Mouse (Mus musculus): ENCODE measurements around the gene Ttll8. TPM values are rescaled to one million over a fixed set of nuclear protein-coding genes. Genes with fewer than 3 reads are reported as not detected.

Ttll8 gene
- polyA plus RNA-seq, 1 experiment from 2014 or later = not detected

DNA sequence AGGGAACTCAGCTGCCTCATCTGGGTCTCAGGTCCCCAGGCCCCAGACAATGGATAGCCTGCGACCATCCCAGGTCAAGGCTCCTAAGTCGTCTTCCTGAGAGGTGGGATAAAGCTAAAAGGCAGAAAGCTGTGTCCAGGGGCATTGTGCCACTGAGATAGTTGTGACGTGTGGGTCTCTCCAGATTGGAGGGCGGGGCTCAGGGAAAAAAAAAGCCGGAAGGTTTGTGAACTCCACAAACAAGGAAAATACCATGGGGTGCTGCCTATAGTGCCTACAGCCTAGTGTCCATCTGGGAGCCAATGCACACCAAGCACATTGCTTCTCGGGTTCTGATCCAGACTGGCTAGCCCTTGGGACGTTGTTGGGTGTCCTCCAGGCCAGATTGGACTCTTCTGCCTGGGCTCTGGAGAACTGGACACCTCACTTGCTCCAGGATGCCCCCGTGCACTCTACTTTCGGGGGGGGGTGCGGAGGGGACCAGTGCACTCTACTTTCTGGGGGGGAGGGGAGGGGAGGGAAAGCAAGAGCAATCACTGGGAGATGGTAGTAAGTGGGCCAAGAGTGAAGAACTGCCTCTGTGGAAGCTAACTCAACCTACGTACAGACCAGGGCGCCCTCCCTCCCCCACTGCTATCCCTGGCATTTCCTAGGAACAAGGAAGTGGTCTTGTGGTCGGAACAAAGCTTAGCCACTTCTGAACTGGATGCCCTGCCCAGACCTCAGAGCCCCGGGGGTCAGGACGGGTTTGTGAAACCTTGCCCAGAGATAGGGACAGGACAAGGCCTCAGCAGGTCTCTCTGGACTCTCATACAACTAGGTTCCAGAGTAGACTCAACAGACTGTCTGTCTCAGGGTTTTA, 99.0 kb downstream of the Ttll8 start:
- 69% methylated on average over 15 of the region's 15 CpGs for WGBS
- Histone ChIP-seq H3K36me3 (no peaks in the 10 kb centered on the region), H3K9ac (no peak overlapping the region), H3K9me3 (no peaks in the 10 kb centered on the region), H3K4me2 (no peak overlapping the region), H3K27me3 (no peaks in the 10 kb centered on the region), H3K27ac (peak overlapping the region; percentile 35; the same call in 1 of the 2 replicates), H3K4me3 (no peak overlapping the region), H3K4me1 (peaks cover 50% of the 10 kb centered on the region)
- ATAC-seq (ENCODE audit: insufficient number of reproducible peaks, low FRiP score, low TSS enrichment, low read depth) = no peak

DNA sequence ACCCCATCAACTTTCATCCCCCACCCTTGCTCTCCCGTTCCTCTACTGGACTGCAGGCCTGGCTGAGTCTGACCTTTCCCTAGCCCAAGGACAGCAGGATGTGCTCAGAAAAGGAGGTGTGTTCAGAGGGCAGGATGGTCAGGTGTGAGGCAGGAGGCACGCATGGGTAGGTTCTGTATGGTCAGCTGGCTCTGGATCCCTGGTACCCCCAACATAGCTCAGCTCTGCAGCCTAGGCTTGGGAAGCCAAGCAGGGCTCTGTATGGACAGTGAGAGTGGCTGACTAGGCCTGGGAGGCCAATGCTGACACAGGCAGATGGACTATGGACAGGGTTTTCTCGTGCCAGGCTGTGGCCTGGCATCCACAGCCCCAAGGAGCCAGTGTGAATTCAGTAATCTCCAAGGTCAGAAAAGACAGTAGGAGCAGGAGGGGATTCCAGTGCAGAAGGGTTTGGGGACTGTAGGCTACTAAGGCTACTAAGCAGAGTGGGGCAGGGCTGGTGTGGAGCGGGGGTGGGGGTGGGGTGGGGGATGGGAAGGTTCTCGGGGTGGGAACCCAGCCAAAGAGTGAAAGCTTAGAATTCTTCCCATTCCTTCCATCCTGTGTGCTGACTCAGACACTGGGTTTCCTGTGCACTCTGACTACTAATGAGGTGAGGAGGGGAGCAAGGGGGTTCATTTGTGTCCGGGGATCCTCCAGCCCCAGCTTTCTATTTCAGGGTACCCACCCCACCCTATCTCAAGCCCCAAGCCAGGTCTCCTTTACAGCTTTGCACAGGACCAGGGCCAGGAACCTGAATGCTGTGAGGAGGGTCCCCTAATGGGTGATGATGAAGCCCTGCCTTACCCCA, 99.9 kb downstream of the Ttll8 start:
- Histone ChIP-seq H3K27ac (no peak overlapping the region), H3K4me3 (no peak overlapping the region), H3K4me2 (no peak overlapping the region), H3K27me3 (no peaks in the 10 kb centered on the region), H3K36me3 (no peaks in the 10 kb centered on the region), H3K4me1 (peaks cover 54% of the 10 kb centered on the region), H3K9ac (no peak overlapping the region), H3K9me3 (no peaks in the 10 kb centered on the region)
- no peak for ATAC-seq (ENCODE audit: insufficient number of reproducible peaks, low FRiP score, low TSS enrichment, low read depth)
- 50% methylated on average over 6 of the region's 6 CpGs for WGBS

DNA sequence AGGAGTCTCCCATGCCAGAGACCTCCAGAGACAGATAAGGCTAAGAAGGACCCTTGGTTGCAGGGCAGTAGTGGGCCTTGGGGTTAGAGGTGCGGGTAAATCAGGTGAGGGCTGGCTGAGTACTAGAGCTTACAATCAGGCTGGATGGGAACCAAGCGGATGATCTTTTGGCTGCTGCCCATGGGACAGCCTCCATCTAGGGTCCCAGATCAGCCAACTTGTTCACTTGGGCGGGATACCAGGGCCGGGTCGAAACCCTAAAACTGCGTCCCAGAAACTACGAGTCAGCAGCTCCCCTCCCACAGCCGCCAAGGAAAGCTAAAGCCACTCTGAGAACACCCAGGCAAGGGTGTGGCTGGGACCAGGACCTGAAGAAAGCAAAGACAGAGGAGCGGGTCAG, 101.1 kb downstream of the Ttll8 start:
- Histone ChIP-seq H3K4me1 (peaks cover 49% of the 10 kb centered on the region), H3K4me3 (no peak overlapping the region), H3K27ac (no peak overlapping the region), H3K27me3 (no peaks in the 10 kb centered on the region), H3K36me3 (no peaks in the 10 kb centered on the region), H3K9me3 (no peaks in the 10 kb centered on the region), H3K4me2 (no peak overlapping the region), H3K9ac (no peak overlapping the region)
- no peak for ATAC-seq (ENCODE audit: insufficient number of reproducible peaks, low FRiP score, low TSS enrichment, low read depth)
- 79% methylated on average over 9 of the region's 9 CpGs for WGBS

DNA sequence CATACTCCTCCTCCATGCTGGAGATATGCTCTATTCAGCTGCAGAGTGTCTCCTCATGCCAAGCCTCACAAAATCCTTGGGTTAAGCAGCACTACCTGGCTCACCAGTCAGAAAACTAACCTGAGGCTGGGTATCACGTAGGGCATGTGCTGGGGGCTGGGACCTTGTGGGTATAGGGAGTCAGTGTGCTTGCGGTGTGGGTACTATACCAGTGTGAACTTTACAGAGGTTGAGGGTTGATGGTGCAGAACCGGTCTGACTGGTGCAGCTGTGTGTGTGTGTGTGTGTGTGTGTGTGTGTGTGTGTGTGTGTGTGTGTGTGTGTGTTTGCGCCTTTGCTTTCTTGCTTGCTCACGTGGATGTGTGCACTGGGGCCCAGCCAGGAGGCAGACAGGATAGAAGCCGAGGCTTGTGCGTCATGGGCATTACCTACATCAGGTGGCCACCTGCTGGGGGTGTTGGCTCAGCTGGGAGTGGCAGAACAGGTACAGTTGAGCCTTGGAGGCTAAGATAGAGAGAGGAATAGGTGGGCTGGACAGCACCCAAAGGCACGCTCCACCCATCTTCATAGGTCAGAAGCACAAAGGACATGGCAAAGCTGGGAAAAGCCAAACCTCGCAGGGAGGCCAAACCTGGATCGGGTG, 102.6 kb downstream of the Ttll8 start:
- ATAC-seq (ENCODE audit: insufficient number of reproducible peaks, low FRiP score, low TSS enrichment, low read depth) = no peak
- no peak overlapping the region for H3K9ac ChIP-seq

DNA sequence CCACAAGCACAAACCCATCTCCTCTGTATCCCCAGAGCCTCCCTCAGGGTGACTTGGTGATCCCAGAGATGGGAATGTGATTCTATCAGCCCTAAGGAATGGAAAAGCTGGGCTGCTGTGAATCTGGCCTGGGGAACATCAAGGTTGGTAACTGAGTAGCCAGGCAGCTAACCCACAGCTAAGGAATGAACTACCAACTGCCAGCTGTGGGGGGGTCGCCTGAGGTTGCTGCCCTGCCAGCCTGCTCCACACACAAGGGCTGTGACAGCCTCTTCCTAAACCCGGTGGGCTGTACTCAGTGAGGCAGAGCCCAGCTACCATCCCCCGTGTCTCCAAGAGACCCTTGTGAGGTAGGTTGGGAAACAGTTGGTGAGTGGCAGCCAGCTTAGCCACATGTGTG, 103.1 kb downstream of the Ttll8 start:
- no peak overlapping the region for H3K27ac ChIP-seq
- no peak for ATAC-seq (ENCODE audit: insufficient number of reproducible peaks, low FRiP score, low TSS enrichment, low read depth)
- WGBS = 36% methylated on average over 3 of the region's 3 CpGs

More for the DNA sequence above, 102.6 kb downstream of the Ttll8 start:
- peaks cover 48% of the 10 kb centered on the region for H3K4me1 ChIP-seq
- H3K27ac ChIP-seq = no peak overlapping the region
- no peaks in the 10 kb centered on the region for H3K36me3 ChIP-seq
- H3K27me3 ChIP-seq = no peaks in the 10 kb centered on the region
- no peaks in the 10 kb centered on the region for H3K9me3 ChIP-seq
- H3K4me2 ChIP-seq = no peak overlapping the region
- WGBS = 55% methylated on average over 10 of the region's 10 CpGs
- H3K4me3 ChIP-seq = no peak overlapping the region

DNA sequence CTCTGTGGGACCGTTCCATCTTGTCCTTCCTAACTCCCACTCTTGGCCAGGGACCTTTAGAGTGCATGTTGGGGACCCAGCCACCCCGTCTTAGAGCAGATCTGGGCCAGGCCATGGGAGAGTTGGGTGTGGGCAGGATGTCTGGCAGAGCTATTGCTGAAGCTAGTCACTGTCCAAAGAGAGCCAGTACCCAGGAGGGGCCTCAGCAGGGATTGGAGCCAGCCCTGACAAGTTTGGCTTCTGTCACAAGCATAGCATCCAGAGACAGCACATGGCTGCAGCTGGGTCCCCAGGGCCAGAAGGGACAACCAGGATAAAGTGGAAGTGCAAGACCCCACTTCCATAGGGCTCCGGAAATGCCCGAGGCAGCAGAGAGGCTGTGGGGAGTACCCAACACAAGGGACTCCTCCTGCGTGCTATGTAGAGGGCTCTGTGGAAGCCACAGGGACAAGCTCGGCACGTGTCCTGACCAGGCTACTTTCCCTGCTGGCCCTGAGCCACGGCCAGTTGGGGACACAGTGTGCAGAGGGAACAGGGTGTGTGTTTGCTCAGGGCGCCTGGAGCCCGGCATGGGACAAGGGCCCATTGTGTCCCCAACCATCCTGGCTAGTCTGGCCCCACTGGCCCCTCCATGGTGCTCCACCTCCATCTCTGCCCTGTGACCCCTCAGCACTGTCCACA, 103.9 kb downstream of the Ttll8 start:
- H3K27me3 ChIP-seq = no peaks in the 10 kb centered on the region
- H3K9me3 ChIP-seq = no peaks in the 10 kb centered on the region
- H3K9ac ChIP-seq = no peak overlapping the region
- no peak overlapping the region for H3K4me3 ChIP-seq
- H3K36me3 ChIP-seq = no peaks in the 10 kb centered on the region
- WGBS = 63% methylated on average over 10 of the region's 10 CpGs
- H3K27ac ChIP-seq = peak overlapping the region; percentile 50; the same call in 1 of the 2 replicates
- peaks cover 38% of the 10 kb centered on the region for H3K4me1 ChIP-seq
- ATAC-seq (ENCODE audit: insufficient number of reproducible peaks, low FRiP score, low TSS enrichment, low read depth) = peak; percentile 41; the same call in 1 of the 2 replicates
- H3K4me2 ChIP-seq = no peak overlapping the region

More for the DNA sequence above, 103.1 kb downstream of the Ttll8 start:
- H3K9ac ChIP-seq = no peak overlapping the region
- H3K9me3 ChIP-seq = no peaks in the 10 kb centered on the region
- H3K4me2 ChIP-seq = no peak overlapping the region
- H3K36me3 ChIP-seq = no peaks in the 10 kb centered on the region
- no peaks in the 10 kb centered on the region for H3K27me3 ChIP-seq
- H3K4me1 ChIP-seq = peaks cover 45% of the 10 kb centered on the region
- no peak overlapping the region for H3K4me3 ChIP-seq

DNA sequence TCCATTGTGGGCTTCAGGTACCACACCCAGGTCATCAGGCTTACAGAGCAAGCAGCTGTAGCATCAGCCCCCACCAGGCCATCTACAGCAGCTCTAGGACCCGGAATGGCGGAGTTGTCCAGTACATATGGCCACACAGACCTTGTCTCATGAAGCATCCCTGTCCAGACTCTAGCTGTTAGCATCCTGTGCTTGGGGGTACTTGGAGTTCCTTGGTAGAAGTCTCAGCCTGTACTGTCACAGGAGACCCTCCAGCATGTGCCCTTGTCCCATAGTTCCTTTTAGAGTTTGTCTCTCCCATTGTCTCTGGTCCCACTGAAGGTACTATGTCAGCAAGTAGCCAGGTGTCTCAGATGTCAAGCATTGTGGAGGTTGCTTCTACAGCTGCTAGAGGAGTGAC, 104.6 kb downstream of the Ttll8 start:
- no peak overlapping the region for H3K4me2 ChIP-seq
- peaks cover 31% of the 10 kb centered on the region for H3K4me1 ChIP-seq
- no peaks in the 10 kb centered on the region for H3K36me3 ChIP-seq
- WGBS = 95% methylated on average over 2 of the region's 2 CpGs
- H3K9ac ChIP-seq = no peak overlapping the region
- ATAC-seq (ENCODE audit: insufficient number of reproducible peaks, low FRiP score, low TSS enrichment, low read depth) = no peak
- H3K27me3 ChIP-seq = no peaks in the 10 kb centered on the region
- H3K4me3 ChIP-seq = no peak overlapping the region
- no peaks in the 10 kb centered on the region for H3K9me3 ChIP-seq
- H3K27ac ChIP-seq = no peak overlapping the region

DNA sequence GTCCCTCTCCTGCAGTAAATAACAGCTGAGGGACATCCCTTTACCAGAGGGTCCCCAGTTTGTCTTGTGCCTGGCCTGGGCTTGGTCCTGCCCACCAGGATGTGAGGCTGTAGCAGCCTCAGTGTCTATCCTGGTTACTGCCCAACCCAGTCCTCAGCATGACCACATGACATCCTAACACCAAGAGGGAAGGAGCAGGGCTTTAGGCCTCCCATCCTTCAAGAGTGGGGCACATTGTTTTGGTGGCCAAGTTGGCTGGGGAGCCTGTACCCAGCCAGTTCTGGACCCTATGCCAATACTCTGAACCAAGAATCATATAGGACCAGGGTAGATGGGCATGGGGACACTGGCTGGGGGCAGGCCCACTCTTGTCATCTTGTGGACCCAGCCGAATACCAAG, 105.6 kb downstream of the Ttll8 start:
- H3K36me3 ChIP-seq = no peaks in the 10 kb centered on the region
- H3K27me3 ChIP-seq = no peaks in the 10 kb centered on the region
- no peaks in the 10 kb centered on the region for H3K9me3 ChIP-seq
- no peak overlapping the region for H3K4me2 ChIP-seq
- no peak for ATAC-seq (ENCODE audit: insufficient number of reproducible peaks, low FRiP score, low TSS enrichment, low read depth)
- H3K27ac ChIP-seq = no peak overlapping the region
- 89% methylated on average over 1 of the region's 1 CpGs for WGBS
- H3K4me1 ChIP-seq = peaks cover 27% of the 10 kb centered on the region
- H3K4me3 ChIP-seq = no peak overlapping the region
- H3K9ac ChIP-seq = no peak overlapping the region

DNA sequence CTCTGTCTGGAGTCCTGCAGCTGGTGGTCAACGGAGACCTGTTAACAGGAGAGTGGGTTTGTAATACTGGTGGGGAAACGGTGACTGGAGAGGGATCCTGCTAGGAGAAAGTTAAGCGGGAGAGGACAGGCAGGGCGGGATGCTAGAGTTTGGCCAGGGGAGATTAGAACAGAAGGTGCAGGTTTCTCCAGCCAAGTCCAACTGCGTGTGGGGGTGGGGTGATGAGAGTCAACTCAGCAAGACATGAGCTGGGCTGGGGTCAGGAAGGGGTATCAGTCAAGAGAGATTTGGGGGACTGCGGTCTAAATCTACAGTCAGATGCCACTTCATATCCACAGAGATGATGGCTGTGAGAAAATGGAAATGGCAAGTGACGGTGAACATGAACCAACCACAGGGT, 109.3 kb downstream of the Ttll8 start:
- Histone ChIP-seq H3K4me3 (no peak overlapping the region), H3K9ac (no peak overlapping the region), H3K36me3 (no peaks in the 10 kb centered on the region), H3K9me3 (no peaks in the 10 kb centered on the region), H3K4me2 (no peak overlapping the region), H3K27me3 (no peaks in the 10 kb centered on the region), H3K27ac (no peak overlapping the region), H3K4me1 (peaks cover 17% of the 10 kb centered on the region)
- ATAC-seq (ENCODE audit: insufficient number of reproducible peaks, low FRiP score, low TSS enrichment, low read depth) = no peak
- WGBS = 86% methylated on average over 7 of the region's 7 CpGs

DNA sequence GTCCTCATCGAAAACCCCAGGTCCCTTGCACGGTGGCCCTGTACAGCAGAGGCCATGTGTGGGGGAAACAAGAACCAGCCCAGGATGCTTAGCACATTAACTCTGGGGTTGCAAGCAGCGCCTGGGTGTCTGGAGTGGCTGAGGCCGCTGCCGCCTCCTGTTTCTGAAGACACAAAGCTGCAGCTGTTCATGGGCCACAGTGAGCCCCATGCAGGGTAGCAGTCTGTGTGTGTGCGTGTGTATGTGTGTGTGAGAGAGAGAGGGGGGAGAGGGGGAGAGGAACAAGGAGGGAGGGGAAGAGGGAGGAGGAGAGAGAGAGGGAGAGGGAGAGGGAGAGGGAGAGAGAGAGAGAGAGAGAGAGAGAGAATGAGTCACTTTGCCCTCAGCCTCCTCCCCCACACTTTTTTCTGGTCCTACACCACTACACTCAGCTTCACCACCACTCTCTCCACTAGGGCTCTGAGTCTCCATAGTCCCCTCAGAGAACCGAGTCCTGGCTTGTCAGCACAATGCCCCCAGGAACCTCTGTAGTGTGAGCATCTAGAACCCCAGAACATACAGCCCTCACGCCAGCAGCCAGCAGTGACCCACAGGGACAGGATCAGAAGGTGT, 110.6 kb downstream of the Ttll8 start:
- no peak overlapping the region for H3K4me2 ChIP-seq
- no peaks in the 10 kb centered on the region for H3K9me3 ChIP-seq
- ATAC-seq (ENCODE audit: insufficient number of reproducible peaks, low FRiP score, low TSS enrichment, low read depth) = peak; percentile 25; the same call in 1 of the 2 replicates
- H3K36me3 ChIP-seq = no peaks in the 10 kb centered on the region
- peaks cover 28% of the 10 kb centered on the region for H3K4me1 ChIP-seq
- WGBS = 25% methylated on average over 8 of the region's 8 CpGs
- H3K27ac ChIP-seq = peak overlapping the region; percentile 61
- no peak overlapping the region for H3K9ac ChIP-seq
- H3K27me3 ChIP-seq = no peaks in the 10 kb centered on the region
- no peak overlapping the region for H3K4me3 ChIP-seq

DNA sequence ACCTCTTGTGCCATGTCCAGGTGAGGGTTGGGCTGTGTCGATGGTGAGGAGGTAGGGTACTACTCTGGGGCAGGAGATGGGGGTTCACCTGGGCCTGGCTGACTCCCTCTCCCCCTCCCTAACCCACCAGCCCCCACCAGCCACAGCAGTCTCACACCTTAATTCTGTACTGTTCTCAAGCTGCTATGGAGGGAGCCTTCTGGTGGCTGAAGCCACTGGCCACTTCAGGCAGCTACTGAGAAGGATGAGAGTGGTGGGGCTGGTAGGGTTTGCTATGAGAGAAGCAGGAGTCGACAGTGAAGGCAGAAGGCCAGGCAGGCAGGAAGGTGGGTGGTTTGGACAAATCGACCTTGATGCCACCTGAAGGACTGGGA, 111.9 kb downstream of the Ttll8 start:
- H3K4me1 ChIP-seq = peaks cover 37% of the 10 kb centered on the region
- H3K27me3 ChIP-seq = no peaks in the 10 kb centered on the region
- WGBS = 65% methylated on average over 3 of the region's 3 CpGs
- H3K9me3 ChIP-seq = no peaks in the 10 kb centered on the region
- no peaks in the 10 kb centered on the region for H3K36me3 ChIP-seq
- H3K9ac ChIP-seq = no peak overlapping the region
- no peak overlapping the region for H3K27ac ChIP-seq
- no peak overlapping the region for H3K4me3 ChIP-seq
- H3K4me2 ChIP-seq = no peak overlapping the region
- ATAC-seq (ENCODE audit: insufficient number of reproducible peaks, low FRiP score, low TSS enrichment, low read depth) = no peak

Data from limb, embryonic 15.5 days (tissue).